Mouse (Mus musculus) stomach, postnatal 0 days (tissue): ENCODE measurements around the gene Ccnb2.

Experiments used
- CTCF ChIP-seq: IDR thresholded peaks from 2 replicates; pipeline ENCODE4 v1.5.1; 2016; ENCODE audit warnings: antibody characterized with exemption, low read depth, mild to moderate bottlenecking, moderate library complexity
- EP300 ChIP-seq: optimal IDR thresholded peaks from 2 replicates; pipeline ENCODE3; 2016; ENCODE audit warnings: antibody characterized with exemption

GRCm38 (mm10) chr9:70384958-70385728 is 36.2 kb downstream of the Ccnb2 start:
- no peak for TF ChIP-seq EP300
- TF ChIP-seq CTCF: no peak
